Mouse (Mus musculus) thymus, adult 2 months (tissue): ENCODE data around the gene Rita1.

ENCODE experiments used
- CTCF ChIP-seq: fragments of 200-500 bp; IDR thresholded peaks from 2 replicates; pipeline ENCODE4 v1.5.1; 2012; ENCODE audit warnings: mild to moderate bottlenecking, control low read depth, low read length, moderate library complexity, borderline replicate concordance; ENCODE audit not compliant: control insufficient read depth, poor library complexity, insufficient read depth; ENCODE audit errors: extremely low read depth
- POLR2A ChIP-seq: fragments of 200-500 bp; IDR thresholded peaks from 2 replicates; pipeline ENCODE4 v1.6.1; 2012; ENCODE audit warnings: mild to moderate bottlenecking, low read length, control low read depth, moderate library complexity; ENCODE audit not compliant: control insufficient read depth, poor library complexity, insufficient read depth; ENCODE audit errors: extremely low read depth

DNA sequence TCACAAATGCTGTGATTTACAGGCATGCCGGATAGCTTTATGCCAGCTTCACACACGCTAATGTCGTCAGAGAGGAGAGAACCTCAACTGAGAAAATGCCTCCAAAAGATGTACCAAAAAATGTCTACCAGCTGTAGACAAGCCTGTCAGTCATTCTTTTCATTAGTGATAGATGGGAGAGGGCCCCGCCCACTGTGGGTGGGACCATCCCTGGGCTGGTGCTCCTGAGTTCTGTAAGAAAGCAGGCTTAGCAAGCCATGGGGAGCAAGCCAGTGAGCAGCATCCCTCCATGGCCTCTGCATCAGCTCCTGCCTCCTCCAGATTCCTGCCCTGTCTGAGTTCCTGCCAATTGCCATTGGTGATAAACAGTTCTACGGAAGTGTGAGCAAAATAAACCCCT, 23.2 kb upstream of the Rita1 start:
- TF ChIP-seq POLR2A (no peak), CTCF (no peak)
